Comparison of ENCODE assay signal across 10 mouse cellular contexts in genomic region chr6:55455641-55456040, GRCm38 (mm10). TPM values are rescaled to one million over a fixed set of nuclear protein-coding genes. Genes with fewer than 3 reads are reported as not detected.
DNase-seq lines count a peak whose midpoint lies in the region; ATAC-seq lines count a peak whose summit lies in the region.
"Had no signal": no experiment of that assay in that cellular context is flagged by ENCODE, and none has a peak within 500 bp of the region (broad histone marks: within the 10 kb centered on the region; RNA-seq: fewer than 3 reads in every experiment).

No protein-coding gene starts in this region.

- H3K4me2 ChIP-seq in hindbrain, embryonic 11.5 days (replicated peaks; ENCODE audit: low read depth, low read length), result peak overlapping the region; percentile 17
- H3K4me2 ChIP-seq in midbrain, embryonic 15.5 days, result peak overlapping the region; percentile 87; the same call in 1 of the 2 replicates

- no peak overlapping the region for H3K9ac ChIP-seq in hindbrain, embryonic 11.5 days (ENCODE audit: low read depth, low read length)
- no peak overlapping the region for H3K9ac ChIP-seq in midbrain, embryonic 15.5 days

- H3K4me3 ChIP-seq in hindbrain, embryonic 11.5 days (ENCODE audit: low read depth, low read length), result no peak overlapping the region
- H3K4me3 ChIP-seq in midbrain, embryonic 15.5 days, result no peak overlapping the region
- H3K4me3 ChIP-seq: erythroblast, embryonic 14.5 days had no signal

- peaks cover 8% of the 10 kb centered on the region; the same call in 1 of the 2 replicates for H3K4me1 ChIP-seq in hindbrain, embryonic 11.5 days (replicated peaks; ENCODE audit: control insufficient read depth, insufficient read depth, low read length)
- H3K4me1 ChIP-seq in midbrain, embryonic 15.5 days, result peaks cover 63% of the 10 kb centered on the region

- 81% methylated on average over 5 of the region's 5 CpGs for WGBS in hindbrain, embryonic 11.5 days
- WGBS in midbrain, embryonic 15.5 days, result 90% methylated on average over 5 of the region's 5 CpGs

- peak; percentile 64 for DNase-seq in brain, adult 2 months (ENCODE audit: low read depth, low spot score)
- peak; percentile 58 for DNase-seq in cerebellum, adult 8-10 months
- DNase-seq in hindbrain, embryonic 11.5 days (ENCODE audit: low spot score), result no peak
- DNase-seq in testis, postnatal 10 days (ENCODE audit: low spot score), result no peak
- no peak for DNase-seq in right cerebral cortex, postnatal 36 days (ENCODE audit: low spot score in 2 of 2)
- DNase-seq in adrenal gland, adult 2 months, result no peak
- DNase-seq: heart, adult 11 months had no signal

- no peak for ATAC-seq in hindbrain, embryonic 11.5 days (ENCODE audit: low FRiP score)
- no peak for ATAC-seq in midbrain, embryonic 15.5 days (replicated peaks)
- ATAC-seq: forebrain, embryonic 16.5 days had no signal

- H3K27ac ChIP-seq in hindbrain, embryonic 11.5 days (ENCODE audit: low read depth, low read length), result no peak overlapping the region
- no peak overlapping the region for H3K27ac ChIP-seq in midbrain, embryonic 15.5 days

- no peaks in the 10 kb centered on the region for H3K36me3 ChIP-seq in hindbrain, embryonic 11.5 days (ENCODE audit: control insufficient read depth, insufficient read depth, low read length)
- no peaks in the 10 kb centered on the region; the same call in 1 of the 2 replicates for H3K36me3 ChIP-seq in midbrain, embryonic 15.5 days (replicated peaks)

- 0 out of 2 replicates have a peak, but pooled peaks cover 4% of the 10 kb centered on the region for H3K27me3 ChIP-seq in hindbrain, embryonic 11.5 days (ENCODE audit: control insufficient read depth, insufficient read depth, low read length)
- H3K27me3 ChIP-seq in midbrain, embryonic 15.5 days (replicated peaks), result no peaks in the 10 kb centered on the region

- no peaks in the 10 kb centered on the region for H3K9me3 ChIP-seq in hindbrain, embryonic 11.5 days (ENCODE audit: control insufficient read depth, low read length)
- no peaks in the 10 kb centered on the region for H3K9me3 ChIP-seq in midbrain, embryonic 15.5 days

RNA-seq across cellular contexts. Expression of gene Adcyap1r1, which starts 3.9 kb away (rescaled TPM):
- 21.1 and 21.6 TPM in 2 replicates for polyA plus RNA-seq in hindbrain, embryonic 11.5 days (2014; fragmentation: Nextera tagmentation; extraction: Ambion mirVana)
- polyA plus RNA-seq in midbrain, embryonic 15.5 days (2015; fragmentation: Nextera tagmentation; extraction: Ambion mirVana), result 50.3 and 52.6 TPM in 2 replicates
- total RNA-seq in adrenal gland, adult 2 months (2021), result 10 to 100 TPM; 24.4 to 40.6 TPM
- 25.6 and 25.9 TPM in 2 replicates for polyA plus RNA-seq in adrenal gland, adult 2 months (2012; rRNA removed)
- polyA plus RNA-seq: erythroblast, embryonic 14.5 days had no signal

Comparison
In these comparisons a context has a peak if more than half of its experiments do, and no peak if none do; other contexts are left out.
1. DNase-seq: peak in brain, adult 2 months (single experiment) and cerebellum, adult 8-10 months (single experiment); none in hindbrain, embryonic 11.5 days (single experiment), testis, postnatal 10 days (single experiment), right cerebral cortex, postnatal 36 days (0 of 2) and adrenal gland, adult 2 months (single experiment).